Mouse (Mus musculus): ENCODE measurements around the gene Kmt2e. TPM values are rescaled to one million over a fixed set of nuclear protein-coding genes. Genes with fewer than 3 reads are reported as not detected.

Gene Kmt2e
- polyA plus RNA-seq, 1 experiment from 2014 or later, result 44.8 TPM

- H3K9me3 ChIP-seq (ENCODE audit: control insufficient read depth), result no peaks in the 10 kb centered on the region
- WGBS, result 72% methylated on average over 4 of the region's 4 CpGs
- no peaks in the 10 kb centered on the region for H3K27me3 ChIP-seq (replicated peaks; ENCODE audit: control insufficient read depth, insufficient read depth, low read length)
- H3K36me3 ChIP-seq (ENCODE audit: control insufficient read depth, insufficient read depth), result peaks cover 17% of the 10 kb centered on the region
- H3K4me2 ChIP-seq (replicated peaks; ENCODE audit: low read depth), result no peak overlapping the region
- TF ChIP-seq CTCF (IDR thresholded peaks at IDR 0.05; ENCODE audit: low read depth), result no peak
- no peak overlapping the region for H3K27ac ChIP-seq (ENCODE audit: low read depth, low read length)
- no peaks in the 10 kb centered on the region for H3K4me1 ChIP-seq (replicated peaks; ENCODE audit: control insufficient read depth, insufficient read depth, low read length)
- ATAC-seq, result no peak
- no peak overlapping the region for H3K4me3 ChIP-seq (ENCODE audit: low read depth, low read length)
- H3K9ac ChIP-seq (ENCODE audit: low read depth, low read length), result no peak overlapping the region
Observed at GRCm38 (mm10) chr5:23507210-23507609, 73.0 kb downstream of the Kmt2e start.

- WGBS, result 89% methylated on average over 6 of the region's 6 CpGs
- no peak overlapping the region for H3K9ac ChIP-seq (ENCODE audit: low read depth, low read length)
- TF ChIP-seq CTCF (IDR thresholded peaks at IDR 0.05; ENCODE audit: low read depth), result no peak
- no peaks in the 10 kb centered on the region for H3K27me3 ChIP-seq (replicated peaks; ENCODE audit: control insufficient read depth, insufficient read depth, low read length)
- H3K4me1 ChIP-seq (replicated peaks; ENCODE audit: control insufficient read depth, insufficient read depth, low read length), result no peaks in the 10 kb centered on the region
- H3K4me3 ChIP-seq (ENCODE audit: low read depth, low read length), result no peak overlapping the region
- H3K27ac ChIP-seq (ENCODE audit: low read depth, low read length), result no peak overlapping the region
- ATAC-seq, result no peak
- H3K36me3 ChIP-seq (ENCODE audit: control insufficient read depth, insufficient read depth), result peaks cover 22% of the 10 kb centered on the region
- H3K9me3 ChIP-seq (ENCODE audit: control insufficient read depth), result no peaks in the 10 kb centered on the region
- H3K4me2 ChIP-seq (replicated peaks; ENCODE audit: low read depth), result no peak overlapping the region
Observed at GRCm38 (mm10) chr5:23508630-23509029, 74.4 kb downstream of the Kmt2e start.

DNA sequence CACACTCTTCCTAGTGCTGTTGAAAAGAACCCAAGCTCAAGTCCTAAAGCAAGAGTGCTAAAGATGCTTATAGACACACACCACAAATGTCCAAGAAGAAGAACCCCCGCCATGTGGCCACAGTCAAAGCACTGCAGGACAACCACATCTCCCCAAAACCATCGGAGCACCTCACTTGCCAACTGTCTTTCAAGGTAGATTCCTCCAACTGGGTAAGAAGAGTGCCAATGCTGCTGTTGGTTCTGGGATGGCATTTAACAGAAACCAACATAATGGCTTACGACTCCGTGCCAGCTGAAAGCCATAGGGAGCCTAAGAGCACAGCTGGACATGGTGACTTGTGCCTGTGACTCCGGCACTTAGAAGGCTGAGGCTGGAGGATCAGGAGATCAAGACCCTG is 77.2 kb downstream of the Kmt2e start:
- Histone ChIP-seq H3K36me3 (ENCODE audit: control insufficient read depth, insufficient read depth) (peaks cover 34% of the 10 kb centered on the region), H3K9me3 (ENCODE audit: control insufficient read depth) (no peaks in the 10 kb centered on the region), H3K27ac (ENCODE audit: low read depth, low read length) (no peak overlapping the region), H3K4me2 (replicated peaks; ENCODE audit: low read depth) (no peak overlapping the region), H3K4me1 (replicated peaks; ENCODE audit: control insufficient read depth, insufficient read depth, low read length) (no peaks in the 10 kb centered on the region), H3K9ac (ENCODE audit: low read depth, low read length) (no peak overlapping the region), H3K4me3 (ENCODE audit: low read depth, low read length) (no peak overlapping the region), H3K27me3 (replicated peaks; ENCODE audit: control insufficient read depth, insufficient read depth, low read length) (no peaks in the 10 kb centered on the region)
- TF ChIP-seq CTCF (IDR thresholded peaks at IDR 0.05; ENCODE audit: low read depth), result no peak
- ATAC-seq, result no peak
- WGBS, result 96% methylated on average over 5 of the region's 5 CpGs

- no peaks in the 10 kb centered on the region for H3K4me1 ChIP-seq (replicated peaks; ENCODE audit: control insufficient read depth, insufficient read depth, low read length)
- H3K9me3 ChIP-seq (ENCODE audit: control insufficient read depth), result no peaks in the 10 kb centered on the region
- H3K9ac ChIP-seq (ENCODE audit: low read depth, low read length), result no peak overlapping the region
- H3K27ac ChIP-seq (ENCODE audit: low read depth, low read length), result no peak overlapping the region
- H3K4me2 ChIP-seq (replicated peaks; ENCODE audit: low read depth), result no peak overlapping the region
- H3K4me3 ChIP-seq (ENCODE audit: low read depth, low read length), result no peak overlapping the region
- H3K36me3 ChIP-seq (ENCODE audit: control insufficient read depth, insufficient read depth), result peaks cover 34% of the 10 kb centered on the region
- TF ChIP-seq CTCF (IDR thresholded peaks at IDR 0.05; ENCODE audit: low read depth), result no peak
- 82% methylated on average over 7 of the region's 7 CpGs for WGBS
- no peaks in the 10 kb centered on the region for H3K27me3 ChIP-seq (replicated peaks; ENCODE audit: control insufficient read depth, insufficient read depth, low read length)
- ATAC-seq, result no peak
Observed at GRCm38 (mm10) chr5:23512556-23512955, 78.3 kb downstream of the Kmt2e start.

GRCm38 (mm10) chr5:23513468-23513867 is 79.2 kb downstream of the Kmt2e start:
- peak; percentile 63 for ATAC-seq
- no peak overlapping the region for H3K9ac ChIP-seq (ENCODE audit: low read depth, low read length)
- TF ChIP-seq CTCF (IDR thresholded peaks at IDR 0.05; ENCODE audit: low read depth), result no peak
- no peak overlapping the region for H3K4me3 ChIP-seq (ENCODE audit: low read depth, low read length)
- no peaks in the 10 kb centered on the region for H3K27me3 ChIP-seq (replicated peaks; ENCODE audit: control insufficient read depth, insufficient read depth, low read length)
- H3K4me1 ChIP-seq (replicated peaks; ENCODE audit: control insufficient read depth, insufficient read depth, low read length), result no peaks in the 10 kb centered on the region
- peaks cover 37% of the 10 kb centered on the region for H3K36me3 ChIP-seq (ENCODE audit: control insufficient read depth, insufficient read depth)
- 83% methylated on average over 13 of the region's 13 CpGs for WGBS
- no peaks in the 10 kb centered on the region for H3K9me3 ChIP-seq (ENCODE audit: control insufficient read depth)
- no peak overlapping the region for H3K4me2 ChIP-seq (replicated peaks; ENCODE audit: low read depth)
- H3K27ac ChIP-seq (ENCODE audit: low read depth, low read length), result no peak overlapping the region

DNA sequence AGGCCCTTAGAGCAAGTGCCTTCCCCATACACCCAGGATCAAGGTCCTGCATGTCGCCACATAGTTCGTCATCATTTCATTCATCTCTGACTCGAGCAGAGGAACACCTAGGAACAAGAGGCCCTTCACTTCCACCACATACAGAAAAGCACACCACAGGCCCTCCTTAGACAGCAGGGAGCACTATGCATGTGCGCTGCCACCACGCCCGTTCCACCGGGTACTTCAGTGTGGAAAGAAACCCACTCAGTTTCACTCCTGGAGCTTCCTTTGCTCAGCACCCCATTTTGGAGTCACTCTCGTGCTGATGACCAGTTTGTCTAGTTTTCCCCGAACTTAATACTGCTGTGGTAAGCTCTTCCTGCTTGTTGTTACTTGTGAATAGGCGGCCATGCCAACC is 80.8 kb downstream of the Kmt2e start:
- TF ChIP-seq CTCF (IDR thresholded peaks at IDR 0.05; ENCODE audit: low read depth), result no peak
- peaks cover 37% of the 10 kb centered on the region for H3K36me3 ChIP-seq (ENCODE audit: control insufficient read depth, insufficient read depth)
- 92% methylated on average over 10 of the region's 10 CpGs for WGBS

DNA sequence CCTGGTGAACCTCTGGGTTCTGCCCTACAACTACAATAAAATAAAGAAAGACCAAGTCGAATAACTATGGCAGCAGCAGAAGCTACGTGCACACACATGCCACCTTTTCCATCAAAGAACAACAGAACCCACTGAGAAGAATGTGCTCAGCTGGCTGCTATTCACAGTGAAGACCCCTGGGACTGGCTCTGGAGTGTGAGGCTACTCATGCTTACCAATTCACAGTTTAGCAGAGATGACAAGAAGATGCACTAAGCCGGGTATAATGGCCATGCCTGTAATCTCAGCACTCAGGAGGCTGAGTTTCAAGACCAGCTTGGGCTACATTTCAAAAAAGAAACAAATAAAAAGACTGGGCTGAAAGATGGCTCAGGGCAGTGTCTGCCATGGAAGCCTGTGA is 82.7 kb downstream of the Kmt2e start:
- no peak for ATAC-seq
- Histone ChIP-seq H3K4me1 (replicated peaks; ENCODE audit: control insufficient read depth, insufficient read depth, low read length) (no peaks in the 10 kb centered on the region), H3K27me3 (replicated peaks; ENCODE audit: control insufficient read depth, insufficient read depth, low read length) (no peaks in the 10 kb centered on the region), H3K4me2 (replicated peaks; ENCODE audit: low read depth) (no peak overlapping the region), H3K9ac (ENCODE audit: low read depth, low read length) (no peak overlapping the region), H3K9me3 (ENCODE audit: control insufficient read depth) (no peaks in the 10 kb centered on the region), H3K36me3 (ENCODE audit: control insufficient read depth, insufficient read depth) (peaks cover 52% of the 10 kb centered on the region), H3K4me3 (ENCODE audit: low read depth, low read length) (no peak overlapping the region), H3K27ac (ENCODE audit: low read depth, low read length) (no peak overlapping the region)
- TF ChIP-seq CTCF (IDR thresholded peaks at IDR 0.05; ENCODE audit: low read depth), result no peak
- 95% methylated on average over 3 of the region's 3 CpGs for WGBS

More for the DNA sequence above, 80.8 kb downstream of the Kmt2e start:
- Histone ChIP-seq H3K9me3 (ENCODE audit: control insufficient read depth) (no peaks in the 10 kb centered on the region), H3K4me2 (replicated peaks; ENCODE audit: low read depth) (no peak overlapping the region), H3K4me3 (ENCODE audit: low read depth, low read length) (no peak overlapping the region), H3K4me1 (replicated peaks; ENCODE audit: control insufficient read depth, insufficient read depth, low read length) (no peaks in the 10 kb centered on the region), H3K9ac (ENCODE audit: low read depth, low read length) (no peak overlapping the region), H3K27me3 (replicated peaks; ENCODE audit: control insufficient read depth, insufficient read depth, low read length) (no peaks in the 10 kb centered on the region), H3K27ac (ENCODE audit: low read depth, low read length) (no peak overlapping the region)
- ATAC-seq, result no peak
